ENCODE assay signal across 16 mouse cellular contexts in the genomic region with DNA sequence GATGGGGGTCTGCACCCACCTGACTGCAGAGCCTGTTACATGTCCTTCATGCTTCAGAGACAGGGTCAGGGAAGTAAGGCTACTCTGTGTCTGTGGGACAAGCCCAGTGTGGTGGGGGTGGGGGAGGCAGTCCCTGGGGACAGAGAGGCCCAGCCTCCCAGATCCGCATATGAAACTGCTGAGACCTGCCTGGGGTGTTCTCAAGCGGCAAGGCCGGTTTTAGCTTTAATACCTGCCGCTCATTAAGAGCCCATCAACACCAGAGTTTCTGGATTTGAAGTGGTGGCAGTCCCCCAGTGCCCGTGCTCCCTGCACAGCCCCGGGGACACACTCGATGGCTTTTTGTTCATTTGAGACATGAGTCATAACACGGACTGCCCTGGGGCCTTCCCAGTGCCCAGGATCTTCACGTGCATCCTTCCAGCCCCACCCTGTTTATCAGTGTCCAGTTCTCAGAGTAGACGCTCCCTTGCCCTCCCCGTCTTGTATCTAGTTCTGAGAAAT. TPM values are rescaled to one million over a fixed set of nuclear protein-coding genes. Genes with fewer than 3 reads are reported as not detected.
DNase-seq lines count a peak whose midpoint lies in the region; ATAC-seq lines count a peak whose summit lies in the region.
"Had no signal": no experiment of that assay in that cellular context is flagged by ENCODE, and none has a peak within 500 bp of the region (broad histone marks: within the 10 kb centered on the region; RNA-seq: fewer than 3 reads in every experiment).

No protein-coding gene starts in this region.

- no peaks in the 10 kb centered on the region for H3K9me3 ChIP-seq in forebrain, embryonic 10.5 days
- no peaks in the 10 kb centered on the region for H3K9me3 ChIP-seq in forebrain, embryonic 13.5 days (replicated peaks)
- no peaks in the 10 kb centered on the region for H3K9me3 ChIP-seq in midbrain, embryonic 10.5 days (replicated peaks)
- H3K9me3 ChIP-seq in midbrain, embryonic 14.5 days (ENCODE audit: control insufficient read depth, low read length): no peaks in the 10 kb centered on the region
- H3K9me3 ChIP-seq in embryonic facial prominence, embryonic 14.5 days (ENCODE audit: control insufficient read depth, low read length): no peaks in the 10 kb centered on the region
- H3K9me3 ChIP-seq in midbrain, embryonic 16.5 days (replicated peaks; ENCODE audit: control insufficient read depth, low read length, poor library complexity, severe bottlenecking): no peaks in the 10 kb centered on the region
- H3K9me3 ChIP-seq: forebrain, embryonic 15.5 days had no signal

- DNase-seq in forebrain, embryonic 10.5 days (ENCODE audit: extremely low spot score, low spot score): no peak
- DNase-seq in midbrain, embryonic 10.5 days (ENCODE audit: low spot score): no peak
- DNase-seq in midbrain, embryonic 14.5 days: no peak
- DNase-seq in embryonic facial prominence, embryonic 14.5 days (ENCODE audit: low spot score): no peak
- no peak for DNase-seq in embryo, embryonic 9.5 days (ENCODE audit: extremely low spot score)
- DNase-seq in retina, embryonic 14.5 days (ENCODE audit: low spot score): no peak
- DNase-seq: cerebellum, postnatal 25 days; layer of hippocampus, adult 9-11 months; lung, adult 18-20 months had no signal

- H3K9ac ChIP-seq in forebrain, embryonic 13.5 days: no peak overlapping the region
- H3K9ac ChIP-seq in midbrain, embryonic 14.5 days (replicated peaks; ENCODE audit: low read length): no peak overlapping the region; the same call in 1 of the 2 replicates
- no peak overlapping the region for H3K9ac ChIP-seq in embryonic facial prominence, embryonic 14.5 days (ENCODE audit: low read depth, low read length)
- H3K9ac ChIP-seq in midbrain, embryonic 16.5 days (ENCODE audit: low read depth, low read length): 0 out of 2 replicates have a peak overlapping the region, but pooled peaks have one; percentile 20
- H3K9ac ChIP-seq: forebrain, embryonic 15.5 days had no signal

- peaks cover 26% of the 10 kb centered on the region for H3K4me1 ChIP-seq in forebrain, embryonic 10.5 days
- H3K4me1 ChIP-seq in forebrain, embryonic 13.5 days: peaks cover 14% of the 10 kb centered on the region
- peaks cover 23% of the 10 kb centered on the region for H3K4me1 ChIP-seq in midbrain, embryonic 10.5 days
- no peaks in the 10 kb centered on the region for H3K4me1 ChIP-seq in midbrain, embryonic 14.5 days (ENCODE audit: control insufficient read depth, insufficient read depth, low read length)
- H3K4me1 ChIP-seq in embryonic facial prominence, embryonic 14.5 days (ENCODE audit: control insufficient read depth, insufficient read depth, low read length): 0 out of 2 replicates have a peak, but pooled peaks cover under 1% of the 10 kb centered on the region
- H3K4me1 ChIP-seq in midbrain, embryonic 16.5 days (ENCODE audit: control insufficient read depth, insufficient read depth, low read length): no peaks in the 10 kb centered on the region

- H3K27ac ChIP-seq in forebrain, embryonic 10.5 days: peak overlapping the region; percentile 57
- H3K27ac ChIP-seq in forebrain, embryonic 13.5 days: no peak overlapping the region
- H3K27ac ChIP-seq in midbrain, embryonic 10.5 days (replicated peaks): peak overlapping the region; percentile 58
- no peak overlapping the region for H3K27ac ChIP-seq in midbrain, embryonic 14.5 days (replicated peaks; ENCODE audit: low read depth, low read length)
- H3K27ac ChIP-seq in embryonic facial prominence, embryonic 14.5 days (replicated peaks; ENCODE audit: low read depth, low read length): no peak overlapping the region
- H3K27ac ChIP-seq in midbrain, embryonic 16.5 days (ENCODE audit: low read length): no peak overlapping the region
- H3K27ac ChIP-seq: forebrain, embryonic 15.5 days; hindbrain, postnatal 0 days had no signal

- H3K36me3 ChIP-seq in forebrain, embryonic 10.5 days (replicated peaks): peaks cover 23% of the 10 kb centered on the region
- peaks cover 5% of the 10 kb centered on the region for H3K36me3 ChIP-seq in forebrain, embryonic 13.5 days (ENCODE audit: poor library complexity, severe bottlenecking)
- peaks cover 21% of the 10 kb centered on the region for H3K36me3 ChIP-seq in midbrain, embryonic 10.5 days
- no peaks in the 10 kb centered on the region for H3K36me3 ChIP-seq in midbrain, embryonic 14.5 days (ENCODE audit: control insufficient read depth, insufficient read depth, low read length)
- no peaks in the 10 kb centered on the region for H3K36me3 ChIP-seq in embryonic facial prominence, embryonic 14.5 days (ENCODE audit: control insufficient read depth, insufficient read depth, low read length)
- no peaks in the 10 kb centered on the region for H3K36me3 ChIP-seq in midbrain, embryonic 16.5 days (ENCODE audit: control insufficient read depth, insufficient read depth, low read length)
- H3K36me3 ChIP-seq: forebrain, embryonic 15.5 days had no signal

- WGBS in forebrain, embryonic 10.5 days: 46% methylated on average over 11 of the region's 11 CpGs
- 38% methylated on average over 11 of the region's 11 CpGs for WGBS in forebrain, embryonic 13.5 days
- 47% methylated on average over 11 of the region's 11 CpGs for WGBS in midbrain, embryonic 10.5 days
- 40% methylated on average over 11 of the region's 11 CpGs for WGBS in midbrain, embryonic 14.5 days
- whole genome bisulfite sequencing in embryonic facial prominence, embryonic 14.5 days: 34% methylated on average over 11 of the region's 11 CpGs
- 43% methylated on average over 11 of the region's 11 CpGs for WGBS in midbrain, embryonic 16.5 days

- H3K4me2 ChIP-seq in forebrain, embryonic 13.5 days: no peak overlapping the region
- H3K4me2 ChIP-seq in midbrain, embryonic 14.5 days (ENCODE audit: low read length): no peak overlapping the region
- H3K4me2 ChIP-seq in embryonic facial prominence, embryonic 14.5 days (ENCODE audit: low read depth, low read length): no peak overlapping the region
- H3K4me2 ChIP-seq in midbrain, embryonic 16.5 days (ENCODE audit: low read length): no peak overlapping the region
- H3K4me2 ChIP-seq: forebrain, embryonic 15.5 days had no signal

- no peak for ATAC-seq in forebrain, embryonic 13.5 days
- ATAC-seq in midbrain, embryonic 14.5 days (ENCODE audit: low FRiP score, low TSS enrichment): no peak
- peak; percentile 27; the same call in 1 of the 2 replicates for ATAC-seq in embryonic facial prominence, embryonic 14.5 days (ENCODE audit: low read depth)
- no peak for ATAC-seq in midbrain, embryonic 16.5 days
- ATAC-seq: forebrain, embryonic 15.5 days; hindbrain, postnatal 0 days had no signal

- no peak overlapping the region for H3K4me3 ChIP-seq in forebrain, embryonic 10.5 days
- no peak overlapping the region for H3K4me3 ChIP-seq in forebrain, embryonic 13.5 days
- H3K4me3 ChIP-seq in midbrain, embryonic 10.5 days: no peak overlapping the region
- H3K4me3 ChIP-seq in midbrain, embryonic 14.5 days (replicated peaks; ENCODE audit: low read depth, low read length): no peak overlapping the region
- H3K4me3 ChIP-seq in embryonic facial prominence, embryonic 14.5 days (ENCODE audit: low read depth, low read length): no peak overlapping the region
- H3K4me3 ChIP-seq in midbrain, embryonic 16.5 days (ENCODE audit: low read depth, low read length): no peak overlapping the region
- H3K4me3 ChIP-seq: forebrain, embryonic 15.5 days had no signal

- H3K27me3 ChIP-seq in forebrain, embryonic 10.5 days (ENCODE audit: poor library complexity, severe bottlenecking): peaks cover 25% of the 10 kb centered on the region
- peaks cover 8% of the 10 kb centered on the region for H3K27me3 ChIP-seq in forebrain, embryonic 13.5 days
- H3K27me3 ChIP-seq in midbrain, embryonic 10.5 days (ENCODE audit: low read depth, poor library complexity, severe bottlenecking): peaks cover 23% of the 10 kb centered on the region
- H3K27me3 ChIP-seq in midbrain, embryonic 14.5 days (ENCODE audit: control insufficient read depth, insufficient read depth, low read length): no peaks in the 10 kb centered on the region
- peaks cover 7% of the 10 kb centered on the region for H3K27me3 ChIP-seq in embryonic facial prominence, embryonic 14.5 days (replicated peaks; ENCODE audit: control insufficient read depth, insufficient read depth, low read length)
- H3K27me3 ChIP-seq in midbrain, embryonic 16.5 days (ENCODE audit: control insufficient read depth, insufficient read depth, low read depth, low read length): no peaks in the 10 kb centered on the region
- H3K27me3 ChIP-seq: forebrain, embryonic 15.5 days had no signal

RNA-seq across cellular contexts. Expression of a gene that starts 5.4 kb away (rescaled TPM):
- polyA plus RNA-seq in forebrain, embryonic 10.5 days (2016; fragmentation: Nextera tagmentation; extraction: Ambion mirVana): 0.18 TPM in 1 of 2 replicates, not detected in the other
- polyA plus RNA-seq in forebrain, embryonic 13.5 days (2015; fragmentation: Nextera tagmentation; extraction: Ambion mirVana): 0.15 and 0.22 TPM in 2 replicates
- 0.07 TPM in 1 of 2 replicates, not detected in the other for polyA plus RNA-seq in midbrain, embryonic 10.5 days (2016; fragmentation: Nextera tagmentation; extraction: Ambion mirVana)
- 0.19 TPM in 1 of 2 replicates, not detected in the other for polyA plus RNA-seq in midbrain, embryonic 14.5 days (2014; fragmentation: Nextera tagmentation; extraction: Ambion mirVana)
- polyA plus RNA-seq in embryonic facial prominence, embryonic 14.5 days (2014; fragmentation: Nextera tagmentation; extraction: Ambion mirVana): 0.17 and 0.40 TPM in 2 replicates
- polyA plus RNA-seq in midbrain, embryonic 16.5 days (2015; fragmentation: Nextera tagmentation; extraction: Ambion mirVana): 0.14 TPM in 1 of 2 replicates, not detected in the other

RNA-seq across cellular contexts. Expression of a gene that starts 15.0 kb away (rescaled TPM):
- polyA plus RNA-seq in forebrain, embryonic 10.5 days (2016; fragmentation: Nextera tagmentation; extraction: Ambion mirVana): 95.1 and 97.3 TPM in 2 replicates
- polyA plus RNA-seq in forebrain, embryonic 13.5 days (2015; fragmentation: Nextera tagmentation; extraction: Ambion mirVana): 71.5 and 76.5 TPM in 2 replicates
- 94.9 and 102 TPM in 2 replicates for polyA plus RNA-seq in midbrain, embryonic 10.5 days (2016; fragmentation: Nextera tagmentation; extraction: Ambion mirVana)
- polyA plus RNA-seq in midbrain, embryonic 14.5 days (2014; fragmentation: Nextera tagmentation; extraction: Ambion mirVana): 13.9 and 23.2 TPM in 2 replicates
- polyA plus RNA-seq in embryonic facial prominence, embryonic 14.5 days (2014; fragmentation: Nextera tagmentation; extraction: Ambion mirVana): 51.7 and 63.5 TPM in 2 replicates
- polyA plus RNA-seq in midbrain, embryonic 16.5 days (2015; fragmentation: Nextera tagmentation; extraction: Ambion mirVana): 12.7 and 13.9 TPM in 2 replicates

RNA-seq across cellular contexts. Expression of a gene that starts 17.0 kb away (rescaled TPM):
- polyA plus RNA-seq in forebrain, embryonic 10.5 days (2016; fragmentation: Nextera tagmentation; extraction: Ambion mirVana): 0.87 and 0.95 TPM in 2 replicates
- polyA plus RNA-seq in forebrain, embryonic 13.5 days (2015; fragmentation: Nextera tagmentation; extraction: Ambion mirVana): 0.74 and 0.77 TPM in 2 replicates
- polyA plus RNA-seq in midbrain, embryonic 10.5 days (2016; fragmentation: Nextera tagmentation; extraction: Ambion mirVana): 0.16 and 0.52 TPM in 2 replicates
- 0.70 and 1.5 TPM in 2 replicates for polyA plus RNA-seq in midbrain, embryonic 14.5 days (2014; fragmentation: Nextera tagmentation; extraction: Ambion mirVana)
- 0.93 and 1.4 TPM in 2 replicates for polyA plus RNA-seq in embryonic facial prominence, embryonic 14.5 days (2014; fragmentation: Nextera tagmentation; extraction: Ambion mirVana)
- polyA plus RNA-seq in midbrain, embryonic 16.5 days (2015; fragmentation: Nextera tagmentation; extraction: Ambion mirVana): 0.77 and 1.0 TPM in 2 replicates
- polyA plus RNA-seq: stomach, embryonic 16.5 days had no signal

RNA-seq across cellular contexts. Expression of a gene that starts 22.6 kb away (rescaled TPM):
- polyA plus RNA-seq in forebrain, embryonic 10.5 days (2016; fragmentation: Nextera tagmentation; extraction: Ambion mirVana): 0.26 TPM in 1 of 2 replicates, not detected in the other
- polyA plus RNA-seq in forebrain, embryonic 13.5 days (2015; fragmentation: Nextera tagmentation; extraction: Ambion mirVana): 7.7 and 7.8 TPM in 2 replicates
- 0.15 and 0.36 TPM in 2 replicates for polyA plus RNA-seq in midbrain, embryonic 10.5 days (2016; fragmentation: Nextera tagmentation; extraction: Ambion mirVana)
- 12.2 and 47.6 TPM in 2 replicates for polyA plus RNA-seq in midbrain, embryonic 14.5 days (2014; fragmentation: Nextera tagmentation; extraction: Ambion mirVana)
- 0.25 TPM in 1 of 2 replicates, not detected in the other for polyA plus RNA-seq in embryonic facial prominence, embryonic 14.5 days (2014; fragmentation: Nextera tagmentation; extraction: Ambion mirVana)
- 21.0 and 21.7 TPM in 2 replicates for polyA plus RNA-seq in midbrain, embryonic 16.5 days (2015; fragmentation: Nextera tagmentation; extraction: Ambion mirVana)
- polyA plus RNA-seq: C2C12; gonadal fat pad, adult 2 months; stomach, embryonic 16.5 days had no signal

RNA-seq across cellular contexts. Expression of a gene that starts 45.1 kb away (rescaled TPM):
- polyA plus RNA-seq in forebrain, embryonic 10.5 days (2016; fragmentation: Nextera tagmentation; extraction: Ambion mirVana): 62.1 and 62.5 TPM in 2 replicates
- polyA plus RNA-seq in forebrain, embryonic 13.5 days (2015; fragmentation: Nextera tagmentation; extraction: Ambion mirVana): 248 and 264 TPM in 2 replicates
- 83.4 and 109 TPM in 2 replicates for polyA plus RNA-seq in midbrain, embryonic 10.5 days (2016; fragmentation: Nextera tagmentation; extraction: Ambion mirVana)
- 361 and 403 TPM in 2 replicates for polyA plus RNA-seq in midbrain, embryonic 14.5 days (2014; fragmentation: Nextera tagmentation; extraction: Ambion mirVana)
- polyA plus RNA-seq in embryonic facial prominence, embryonic 14.5 days (2014; fragmentation: Nextera tagmentation; extraction: Ambion mirVana): 13.7 and 16.7 TPM in 2 replicates
- 406 and 437 TPM in 2 replicates for polyA plus RNA-seq in midbrain, embryonic 16.5 days (2015; fragmentation: Nextera tagmentation; extraction: Ambion mirVana)

Comparison
In these comparisons a context has a peak if more than half of its experiments do, and no peak if none do; other contexts are left out.
1. H3K27ac ChIP-seq: peak in forebrain, embryonic 10.5 days (single experiment) and midbrain, embryonic 10.5 days (single experiment); none in forebrain, embryonic 13.5 days (single experiment), midbrain, embryonic 14.5 days (single experiment), embryonic facial prominence, embryonic 14.5 days (single experiment) and midbrain, embryonic 16.5 days (single experiment).